Mouse (Mus musculus) embryo, embryonic 11 days (tissue): ENCODE measurements around the gene Cadm1.

Experiments used
- DNase-seq: peaks from one replicate; pipeline ENCODE4 v3.0.0-alpha.2; 2015

Cadm1 gene

DNA sequence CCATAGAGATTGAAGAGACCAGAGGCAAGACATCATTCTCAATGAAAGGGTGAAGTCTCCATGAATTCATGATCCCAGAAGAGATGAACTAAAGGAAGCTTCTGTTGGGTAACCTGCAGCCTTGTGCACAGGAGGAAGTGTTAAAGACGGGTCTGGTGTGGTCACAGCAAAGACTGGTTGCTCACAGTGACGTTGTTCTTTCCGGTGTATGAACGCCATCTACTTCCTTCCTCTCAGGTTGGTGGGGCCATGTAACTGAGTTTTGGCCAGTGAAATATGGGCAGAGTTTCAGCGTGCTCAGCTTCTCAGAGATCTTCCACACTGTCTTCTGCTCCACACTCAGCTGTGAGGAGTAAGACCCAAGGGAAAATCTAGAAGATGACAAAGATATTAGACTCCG is 363.0 kb downstream of the Cadm1 start:
- DNase-seq = no peak

DNA sequence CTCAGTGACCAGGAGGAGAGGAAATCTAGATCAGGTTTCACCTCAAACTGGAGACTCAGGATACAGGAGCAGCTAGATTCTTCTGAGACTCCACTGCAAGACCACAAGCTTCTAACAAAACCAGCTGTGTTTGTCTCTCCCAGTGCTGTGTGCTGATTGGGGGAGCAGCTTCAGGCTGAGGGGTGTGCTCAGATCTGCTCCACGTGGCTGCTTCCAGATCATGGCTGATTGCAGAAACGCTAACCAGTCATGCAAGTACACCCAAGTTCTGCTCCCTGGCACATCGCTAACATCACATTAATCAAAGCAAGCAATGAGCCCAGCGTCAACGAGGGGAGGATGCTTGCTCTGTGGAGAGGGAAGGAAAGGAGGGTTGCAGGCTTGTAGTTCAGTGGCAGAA is 364.1 kb downstream of the Cadm1 start:
- DNase-seq = peak; percentile 66

DNA sequence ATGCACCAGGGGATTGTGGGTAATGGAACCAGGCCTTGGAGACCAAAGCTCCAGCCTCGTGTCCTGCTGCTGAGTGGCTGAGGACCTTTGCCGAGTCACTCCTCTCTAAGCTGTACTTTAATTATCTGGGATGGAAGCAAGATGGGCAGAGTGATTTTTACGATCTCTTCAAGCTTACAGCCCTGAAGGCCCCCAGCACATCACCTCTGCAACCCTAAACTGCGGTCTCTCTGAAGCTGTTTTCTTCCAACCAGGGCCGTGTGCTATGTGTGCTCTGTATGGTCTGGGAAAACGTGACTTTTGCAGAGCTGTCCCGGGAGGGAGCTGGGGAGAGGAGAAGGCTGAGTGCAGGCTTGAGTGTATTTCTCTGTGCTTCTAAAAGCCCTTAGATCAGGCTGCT is 364.7 kb downstream of the Cadm1 start:
- DNase-seq = peak; percentile 52

DNA sequence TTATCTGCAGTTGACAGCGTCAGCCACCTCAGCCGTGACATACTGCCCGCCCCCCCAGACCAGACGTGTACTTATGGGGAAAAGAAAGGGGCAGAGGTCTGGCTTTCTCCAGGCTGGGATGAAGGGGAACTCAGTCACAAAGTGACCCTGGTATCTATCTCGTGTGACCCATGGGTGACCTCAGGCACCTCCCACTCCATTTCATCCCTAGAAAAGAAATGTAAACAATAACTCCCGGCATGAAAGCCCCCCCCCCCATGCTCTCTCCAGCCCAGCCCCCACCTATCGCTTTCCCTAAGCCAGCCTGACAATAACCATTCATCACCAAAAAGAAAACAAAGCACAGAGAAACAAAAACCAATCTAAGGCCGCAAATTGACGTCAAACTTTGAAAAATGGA is 365.1 kb downstream of the Cadm1 start:
- peak; percentile 52 for DNase-seq

DNA sequence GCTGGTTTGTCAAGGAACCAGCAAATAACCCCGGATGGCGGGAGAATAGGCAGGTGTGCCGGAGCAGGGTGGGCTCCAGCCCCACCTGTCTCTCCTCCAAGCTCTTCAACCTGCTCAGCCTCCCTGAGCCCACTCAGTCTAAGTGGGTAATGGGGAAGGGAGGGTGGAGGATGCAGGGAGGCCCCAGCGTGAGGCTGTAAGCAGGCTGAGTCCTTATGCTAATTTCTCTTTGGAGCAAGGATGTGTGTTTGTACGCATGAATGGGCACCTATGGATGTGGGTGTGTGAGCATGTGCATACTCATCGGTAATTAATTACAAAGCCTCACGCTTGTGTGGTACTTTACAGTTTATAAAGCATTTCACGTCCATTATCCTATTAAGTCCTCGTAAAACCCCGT is 370.8 kb downstream of the Cadm1 start:
- no peak for DNase-seq

DNA sequence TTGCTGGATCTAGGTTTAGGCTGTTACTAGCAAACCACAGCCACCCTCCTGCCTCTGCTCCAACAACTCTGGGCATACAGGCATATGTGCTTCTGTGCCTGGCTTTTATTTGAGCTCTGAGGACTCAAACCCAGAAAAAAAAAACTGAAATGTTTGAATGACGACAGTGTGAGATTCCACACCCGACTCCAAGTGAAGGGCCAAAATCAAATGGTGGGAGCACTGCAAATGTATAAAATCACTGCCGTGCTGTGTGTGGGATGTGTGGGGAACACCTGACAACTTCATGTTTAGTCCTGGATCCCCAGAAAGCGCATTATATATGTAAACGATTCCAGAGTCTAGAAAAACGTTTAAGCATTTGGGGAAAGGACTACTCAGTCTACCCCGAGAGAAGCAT is 373.7 kb downstream of the Cadm1 start:
- DNase-seq = no peak

DNA sequence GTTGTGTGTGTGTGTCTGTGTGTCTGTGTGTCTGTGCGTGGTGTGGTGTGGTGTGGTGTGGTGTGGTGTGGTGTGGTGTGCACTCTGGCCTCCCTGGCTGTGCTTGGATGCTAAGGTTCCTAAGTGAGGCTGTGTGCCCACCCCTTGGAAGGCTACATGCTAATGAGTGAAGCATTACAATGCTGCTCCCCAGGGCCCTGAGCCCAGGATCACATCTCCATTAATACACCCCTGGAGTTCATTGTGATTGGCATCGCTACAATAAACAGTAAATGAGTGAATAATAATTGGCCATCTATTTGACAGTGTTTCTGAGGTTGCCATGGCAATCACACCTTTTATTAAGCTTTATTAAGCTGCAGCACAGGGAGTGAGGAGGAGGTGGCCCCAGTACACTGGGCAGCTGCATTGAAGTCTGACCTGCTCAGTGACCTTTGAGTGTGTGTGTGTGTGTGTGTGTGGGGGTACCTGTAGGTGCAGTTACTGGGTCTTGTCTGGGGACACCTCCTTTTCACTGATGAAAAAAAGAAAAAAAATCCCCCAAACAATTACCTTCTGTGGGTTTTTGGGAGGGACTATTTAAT is 374.5 kb downstream of the Cadm1 start:
- DNase-seq = peak; percentile 37

DNA sequence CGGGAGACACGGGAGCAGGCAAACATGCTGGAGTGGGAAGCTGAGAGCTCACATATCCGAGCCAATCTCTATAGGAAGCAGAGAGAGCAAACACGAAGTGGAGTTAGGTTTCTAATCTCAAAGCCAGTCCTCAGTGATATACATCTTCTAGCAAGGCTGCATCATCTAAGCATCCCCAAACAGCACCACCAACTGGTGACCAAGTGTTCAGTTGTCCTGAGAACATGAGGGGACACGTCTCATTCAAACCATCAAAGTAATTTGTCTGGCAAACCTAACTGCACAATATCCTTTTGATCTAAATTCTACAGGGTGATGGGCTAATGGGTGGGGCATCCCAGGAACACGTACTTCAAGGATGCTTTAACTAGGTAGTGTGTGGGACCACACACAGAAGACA is 376.5 kb downstream of the Cadm1 start:
- no peak for DNase-seq
